Mouse (Mus musculus) embryo, embryonic 9.5 days (tissue): Measurements from ENCODE around the gene Vmn2r92.
"Not testable (repeated sequence)": the region's sequence is repeated elsewhere in the genome, so short reads cannot be mapped to it uniquely, and the experiment has no call there.

Experiments
- DNase-seq: peaks from one replicate; pipeline ENCODE4 v3.0.0-alpha.2; 2017; ENCODE audit errors: extremely low spot score

Gene Vmn2r92

GRCm38 (mm10) chr17:18151587-18151986, at the start of gene Vmn2r92:
TSS of gene Vmn2r92 (plus strand) at chr17:18151887.
- DNase-seq = not testable (repeated sequence)

- not testable (repeated sequence) for DNase-seq
Measured at GRCm38 (mm10) chr17:18102265-18102664, 49.4 kb upstream of the Vmn2r92 start.

- not testable (repeated sequence) for DNase-seq
Measured at GRCm38 (mm10) chr17:18161194-18161593, 9.5 kb downstream of the Vmn2r92 start.

- DNase-seq = no peak
Measured at GRCm38 (mm10) chr17:18189732-18190131, 38.0 kb downstream of the Vmn2r92 start.

GRCm38 (mm10) chr17:18221300-18221699, 69.6 kb downstream of the Vmn2r92 start:
- DNase-seq = no peak

- DNase-seq = no peak
Measured at GRCm38 (mm10) chr17:18231996-18232395, 80.3 kb downstream of the Vmn2r92 start.

- DNase-seq = no peak
Measured at GRCm38 (mm10) chr17:18236931-18237330, 85.2 kb downstream of the Vmn2r92 start.
